Mouse (Mus musculus) layer of hippocampus, postnatal 25 days (tissue): ENCODE data around the gene Amer3. TPM values are rescaled to one million over a fixed set of nuclear protein-coding genes. Genes with fewer than 3 reads are reported as not detected.
"Not testable (repeated sequence)": the region's sequence is repeated elsewhere in the genome, so short reads cannot be mapped to it uniquely, and the experiment has no call there.

ENCODE experiments used
- DNase-seq, 2 experiments: peaks; one replicate each; pipeline ENCODE4 v3.0.0; 2022; ENCODE audit warnings: mixed read lengths in 2 of 2, low spot score in 1 of 2; ENCODE audit errors: extremely low spot score in 1 of 2
- total RNA-seq, 2 experiments: library from RNA; stranded (reverse); gene quantifications; 2 replicates each; pipeline ENCODE4 v1.2.3; 2021

Gene Amer3
- 10 to 100 TPM; 41.3 to 42.0 TPM for total RNA-seq

GRCm38 (mm10) chr1:34578851-34579781 is at the start of gene Amer3:
Gene Amer3 (plus strand): TSS chr1:34579657.
- DNase-seq: peak; percentile 70 to 81

- DNase-seq: not testable (repeated sequence)
These were observed 44.9 kb upstream of the Amer3 start for GRCm38 (mm10) chr1:34534574-34534973.

GRCm38 (mm10) chr1:34535043-34535698 is 44.3 kb upstream of the Amer3 start, which contains the start of gene Cfc1:
Gene Cfc1 (plus strand): TSS chr1:34535648.
- not testable (repeated sequence) for DNase-seq

- no peak for DNase-seq
These were observed 43.1 kb upstream of the Amer3 start for GRCm38 (mm10) chr1:34536291-34536766.

GRCm38 (mm10) chr1:34536767-34537485 is 42.5 kb upstream of the Amer3 start:
- DNase-seq: no peak

- DNase-seq: no peak
These were observed 32.4 kb upstream of the Amer3 start for GRCm38 (mm10) chr1:34547074-34547473.

- no peak for DNase-seq
These were observed 25.8 kb upstream of the Amer3 start for GRCm38 (mm10) chr1:34553690-34554089.

- DNase-seq: no peak
These were observed 25.2 kb upstream of the Amer3 start for GRCm38 (mm10) chr1:34554275-34554674.

GRCm38 (mm10) chr1:34560843-34561242 is 18.6 kb upstream of the Amer3 start, which contains the start of gene Prss40:
Gene Prss40 (minus strand): TSS chr1:34560943.
- DNase-seq: no peak

- no peak for DNase-seq
These were observed 14.9 kb upstream of the Amer3 start for GRCm38 (mm10) chr1:34564383-34565045.

- no peak for DNase-seq
These were observed 11.3 kb upstream of the Amer3 start for GRCm38 (mm10) chr1:34568120-34568519.

- no peak for DNase-seq
These were observed 9.6 kb upstream of the Amer3 start for GRCm38 (mm10) chr1:34569876-34570275.

- peak in 1 of 2 experiments; percentile 25 for DNase-seq
These were observed 8.0 kb upstream of the Amer3 start for GRCm38 (mm10) chr1:34571431-34571830.

GRCm38 (mm10) chr1:34573221-34573620 is 6.2 kb upstream of the Amer3 start:
- no peak for DNase-seq

- DNase-seq: peak in 1 of 2 experiments; percentile 25
These were observed 412 bp downstream of the Amer3 start for GRCm38 (mm10) chr1:34579782-34580356.

GRCm38 (mm10) chr1:34582218-34582617 is 2.8 kb downstream of the Amer3 start:
- DNase-seq: no peak

- DNase-seq: peak; percentile 58 to 72
These were observed 4.4 kb downstream of the Amer3 start for GRCm38 (mm10) chr1:34583821-34584263.

GRCm38 (mm10) chr1:34584736-34585135 is 5.3 kb downstream of the Amer3 start:
- DNase-seq: no peak

GRCm38 (mm10) chr1:34587298-34588096 is 8.0 kb downstream of the Amer3 start:
- DNase-seq: no peak
